Mouse (Mus musculus) skeletal muscle tissue, postnatal 0 days (tissue): ENCODE results near the gene Zfp597. TPM values are rescaled to one million over a fixed set of nuclear protein-coding genes. Genes with fewer than 3 reads are reported as not detected.

Experiments
- microRNA-seq, 2 experiments: library from miRNA; unstranded; fragments of <30 nt; microRNA quantifications; one replicate each; pipeline ENCODE4; 2016
- polyA plus RNA-seq: library from polyadenylated mRNA; unstranded; fragments of >200 nt; fragmentation: Nextera tagmentation; extraction: Ambion mirVana; gene quantifications from 2 replicates; pipeline ENCODE4 v1.2.1, GENCODE M21; 2015

The Zfp597 gene
- 3.2 and 3.9 TPM in 2 replicates for polyA plus RNA-seq

GRCm38 (mm10) chr16:3884201-3885064 lies at the start of gene Zfp597, which contains the start of gene Gm20695:
TSS of gene Zfp597 (minus strand) at chr16:3884561.
TSS of gene Gm20695 (plus strand) at chr16:3884648.

DNA sequence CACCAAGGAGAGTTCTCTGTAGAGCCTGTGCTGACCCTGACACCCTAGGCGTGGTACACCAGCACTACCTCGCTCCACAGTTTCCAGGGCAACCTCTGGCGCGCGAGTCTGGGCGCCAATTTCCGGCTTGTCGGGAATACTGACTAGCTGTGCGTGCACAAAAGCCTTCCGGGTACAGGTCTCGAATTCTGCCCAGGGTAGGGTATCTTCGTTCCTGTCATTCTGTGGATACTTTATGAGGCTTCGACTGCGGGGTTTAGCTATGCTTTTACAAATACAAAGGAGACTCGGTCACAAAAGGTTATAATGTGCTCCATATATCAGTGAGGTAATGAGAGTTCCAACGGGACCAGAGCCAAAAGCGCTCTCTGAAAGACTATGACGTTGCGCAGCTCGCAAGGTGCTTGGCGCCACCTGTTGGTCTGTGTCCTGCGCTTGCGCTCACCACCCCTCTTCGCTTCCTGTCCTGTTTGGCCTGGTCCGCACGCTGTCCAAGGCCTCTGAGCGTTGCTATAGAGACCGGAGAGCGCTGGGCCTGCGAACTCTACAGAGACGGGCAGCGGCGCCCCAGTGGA lies 24.3 kb upstream of the Zfp597 start, which contains the start of the genes 1700037C18Rik and Cluap1:
TSS of gene 1700037C18Rik (minus strand) at position 153 of the 575 bp plus-strand sequence.
TSS of gene Cluap1 (plus strand) at position 265 of the 575 bp plus-strand sequence.

GRCm38 (mm10) chr16:3872216-3873047 lies 11.9 kb downstream of the Zfp597 start, which contains the start of gene Naa60:
TSS of gene Naa60 (plus strand) at chr16:3872375.

DNA sequence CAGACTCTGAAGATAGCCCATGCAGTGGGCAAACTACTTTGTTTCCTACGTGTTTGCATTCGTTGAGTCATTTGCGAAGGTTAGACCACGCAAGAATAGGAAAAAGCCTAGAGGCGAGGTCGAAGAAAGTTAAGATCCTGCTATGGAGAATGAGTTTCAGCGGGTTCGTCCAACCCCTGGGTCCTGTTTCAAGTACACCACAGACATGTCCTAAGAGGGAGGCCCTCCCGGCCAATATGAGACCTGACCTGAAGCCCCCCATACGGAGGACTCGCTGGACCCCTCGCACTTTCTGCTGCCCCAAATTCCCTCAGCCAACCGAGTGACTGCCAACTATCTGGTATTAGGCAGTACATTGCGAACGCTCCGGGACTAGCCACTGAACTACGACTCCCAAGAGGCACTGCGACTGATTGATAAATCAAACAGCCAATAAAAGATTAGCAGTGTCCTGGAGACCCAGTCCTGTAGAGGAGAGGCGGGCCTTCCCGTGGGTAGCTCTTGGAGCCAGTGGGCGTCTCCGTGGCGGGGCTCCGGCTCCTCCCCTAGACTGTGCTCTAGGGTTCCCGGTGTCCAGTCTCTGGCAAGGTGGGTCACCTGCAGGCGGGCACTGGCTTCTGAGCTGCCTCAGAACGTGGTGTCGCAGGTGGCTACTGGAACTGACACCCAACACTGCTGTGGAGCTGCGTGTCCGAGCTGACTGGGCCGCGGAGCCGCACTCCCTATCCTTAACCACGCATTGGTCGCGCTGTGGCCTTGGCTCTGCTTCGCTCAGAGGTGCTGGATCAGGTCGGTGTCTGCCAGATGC lies 37.4 kb downstream of the Zfp597 start, which contains the start of gene Zfp174:
TSS of gene Zfp174 (plus strand) at position 558 of the 808 bp plus-strand sequence.

DNA sequence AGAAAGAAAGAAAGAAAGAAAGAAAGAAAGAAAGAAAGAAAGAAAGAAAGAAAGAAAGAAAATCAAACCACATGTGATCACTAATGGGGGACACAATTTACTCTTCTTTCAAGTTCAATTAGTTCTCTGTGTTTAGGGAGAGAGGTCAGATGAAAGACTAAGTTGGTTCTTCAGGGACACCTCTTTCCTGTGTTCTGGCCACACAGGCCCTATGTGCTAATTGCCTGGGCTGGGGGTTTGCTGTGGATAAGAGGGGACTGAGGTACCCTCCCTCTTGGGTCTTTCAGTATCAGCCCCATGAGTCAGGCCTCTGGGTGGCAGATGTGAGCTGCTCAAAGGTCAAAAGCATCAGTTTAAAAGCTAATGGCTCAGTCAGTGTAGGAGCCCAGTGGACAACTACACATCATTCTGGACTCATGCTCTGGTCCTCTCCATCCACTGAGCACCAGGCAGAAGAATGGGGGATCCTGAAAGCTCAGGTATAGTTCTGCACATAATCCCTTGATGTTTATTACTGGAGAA lies 53.7 kb downstream of the Zfp597 start, which contains the start of gene Olfr15:
TSS of gene Olfr15 (plus strand) at position 291 of the 522 bp plus-strand sequence.

Small RNAs within 50 kb of the gene (microRNA-seq; reads per million reads assigned to microRNA genes)
- gene Gm23493: 0 reads per million in 2 experiments

Other genes with a start within 250 kb of the Zfp597 start
- gene Mefv, start 166.5 kb downstream of the Zfp597 start, polyA plus RNA-seq: 0.05 TPM in 1 of 2 replicates, not detected in the other
- 17.8 and 18.7 TPM in 2 replicates for gene Zfp263, start 140.5 kb downstream of the Zfp597 start, polyA plus RNA-seq
- not detected in 2 replicates for gene Olfr15, start 53.7 kb downstream of the Zfp597 start, polyA plus RNA-seq
- gene Zfp174, start 37.3 kb downstream of the Zfp597 start, polyA plus RNA-seq: 0.96 and 1.1 TPM in 2 replicates
- gene Naa60, start 12.2 kb downstream of the Zfp597 start, polyA plus RNA-seq: 19.8 and 24.8 TPM in 2 replicates
- 0.69 and 1.2 TPM in 2 replicates for gene Gm20695, start 87 bp upstream of the Zfp597 start, polyA plus RNA-seq
- gene 1700037C18Rik, start 24.1 kb upstream of the Zfp597 start, polyA plus RNA-seq: 6.0 and 6.8 TPM in 2 replicates
- gene Cluap1, start 24.2 kb upstream of the Zfp597 start, polyA plus RNA-seq: 12.0 and 12.9 TPM in 2 replicates
- 1.1 and 1.3 TPM in 2 replicates for gene Nlrc3, start 92.1 kb upstream of the Zfp597 start, polyA plus RNA-seq
- gene Slx4, start 119.2 kb upstream of the Zfp597 start, polyA plus RNA-seq: 3.8 and 5.2 TPM in 2 replicates
- 0.69 and 1.3 TPM in 2 replicates for gene Dnase1, start 152.4 kb upstream of the Zfp597 start, polyA plus RNA-seq
- gene Trap1, start 193.3 kb upstream of the Zfp597 start, polyA plus RNA-seq: 76.4 and 84.2 TPM in 2 replicates